In the genomic region with DNA sequence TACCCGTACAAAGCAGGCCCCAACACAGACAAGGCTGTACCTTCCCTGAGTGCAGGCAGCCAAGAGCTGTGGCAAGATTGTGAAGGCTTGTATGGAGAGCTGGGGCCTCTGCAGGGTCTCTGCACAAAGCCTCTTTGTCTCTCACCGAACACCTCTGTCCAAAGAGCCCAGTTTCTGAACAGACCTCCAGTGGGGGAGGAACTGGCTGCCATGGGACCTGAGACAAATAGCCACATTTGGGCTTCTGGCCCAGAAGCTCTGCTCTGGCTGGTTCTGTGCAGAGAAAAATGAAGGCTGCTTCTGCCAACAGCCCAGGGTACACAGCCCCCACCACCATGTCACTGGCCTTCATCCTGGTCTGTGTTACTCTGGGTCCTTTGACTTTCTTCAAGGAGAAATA, we compare ENCODE assay signal across 10 mouse cellular contexts. TPM values are rescaled to one million over a fixed set of nuclear protein-coding genes. Genes with fewer than 3 reads are reported as not detected.
DNase-seq lines count a peak whose midpoint lies in the region; ATAC-seq and TF ChIP-seq lines count a peak whose summit lies in the region.
"Had no signal": no experiment of that assay in that cellular context is flagged by ENCODE, and none has a peak within 500 bp of the region (broad histone marks: within the 10 kb centered on the region; RNA-seq: fewer than 3 reads in every experiment).

No protein-coding gene starts in this region.

- peak; percentile 67 for DNase-seq in adrenal gland, postnatal 14 days
- no peak for DNase-seq in adrenal gland, adult 8-10 months
- no peak for DNase-seq in lung, postnatal 10 days
- no peak for DNase-seq in limb, embryonic 14.5 days (ENCODE audit: low spot score)
- no peak for DNase-seq in urinary bladder, postnatal 4 days (ENCODE audit: low spot score in 2 of 2)
- no peak for DNase-seq in embryo, embryonic 10 days (ENCODE audit: low spot score)
- DNase-seq: kidney, postnatal 25 days had no signal

- no peak for ATAC-seq in lung, embryonic 15.5 days (ENCODE audit: borderline replicate concordance, extremely low read depth, low FRiP score, low TSS enrichment)
- no peak for ATAC-seq in heart, embryonic 12.5 days (ENCODE audit: insufficient number of reproducible peaks, low FRiP score)
- ATAC-seq in limb, embryonic 14.5 days (ENCODE audit: low FRiP score, low read depth) = no peak

- no peaks in the 10 kb centered on the region for H3K27me3 ChIP-seq in lung, embryonic 15.5 days
- no peaks in the 10 kb centered on the region for H3K27me3 ChIP-seq in heart, embryonic 12.5 days (replicated peaks)
- H3K27me3 ChIP-seq in limb, embryonic 14.5 days (ENCODE audit: control insufficient read depth, insufficient read depth, low read length) = no peaks in the 10 kb centered on the region

- peak overlapping the region; percentile 15; the same call in 1 of the 2 replicates for H3K27ac ChIP-seq in lung, embryonic 15.5 days
- H3K27ac ChIP-seq in heart, embryonic 12.5 days (ENCODE audit: poor library complexity, severe bottlenecking) = peak overlapping the region; percentile 42
- peak overlapping the region; percentile 34 for H3K27ac ChIP-seq in limb, embryonic 14.5 days (replicated peaks; ENCODE audit: low read depth, low read length)

- no peak for TF ChIP-seq POLR2A in limb, embryonic 14.5 days (IDR thresholded peaks at IDR 0.05; ENCODE audit: borderline replicate concordance, extremely low read depth, insufficient read depth, insufficient read length)

- peaks cover 24% of the 10 kb centered on the region for H3K36me3 ChIP-seq in lung, embryonic 15.5 days
- H3K36me3 ChIP-seq in heart, embryonic 12.5 days = peaks cover 24% of the 10 kb centered on the region
- peaks cover 47% of the 10 kb centered on the region for H3K36me3 ChIP-seq in limb, embryonic 14.5 days (ENCODE audit: control insufficient read depth, insufficient read depth, low read length)

- H3K4me2 ChIP-seq in lung, embryonic 15.5 days = no peak overlapping the region
- H3K4me2 ChIP-seq in heart, embryonic 12.5 days = no peak overlapping the region
- no peak overlapping the region for H3K4me2 ChIP-seq in limb, embryonic 14.5 days (replicated peaks; ENCODE audit: low read depth, low read length, severe bottlenecking)

- H3K4me3 ChIP-seq in lung, embryonic 15.5 days = no peak overlapping the region
- H3K4me3 ChIP-seq in heart, embryonic 12.5 days = no peak overlapping the region
- no peak overlapping the region for H3K4me3 ChIP-seq in limb, embryonic 14.5 days (replicated peaks; ENCODE audit: low read length)
- H3K4me3 ChIP-seq: erythroblast, embryonic 14.5 days had no signal

- 38% methylated on average over 2 of the region's 2 CpGs for WGBS in lung, embryonic 15.5 days
- 55% methylated on average over 2 of the region's 2 CpGs for WGBS in heart, embryonic 12.5 days
- WGBS in limb, embryonic 14.5 days = 63% methylated on average over 2 of the region's 2 CpGs

- no peaks in the 10 kb centered on the region for H3K9me3 ChIP-seq in lung, embryonic 15.5 days
- H3K9me3 ChIP-seq in heart, embryonic 12.5 days (replicated peaks) = 0 out of 2 replicates have a peak, but pooled peaks cover under 1% of the 10 kb centered on the region
- no peaks in the 10 kb centered on the region for H3K9me3 ChIP-seq in limb, embryonic 14.5 days (ENCODE audit: control insufficient read depth, low read length)

- peaks cover 30% of the 10 kb centered on the region for H3K4me1 ChIP-seq in lung, embryonic 15.5 days
- H3K4me1 ChIP-seq in heart, embryonic 12.5 days (replicated peaks) = peaks cover 59% of the 10 kb centered on the region
- H3K4me1 ChIP-seq in limb, embryonic 14.5 days (ENCODE audit: control insufficient read depth, insufficient read depth, low read length) = peaks cover 17% of the 10 kb centered on the region

- H3K9ac ChIP-seq in lung, embryonic 15.5 days = no peak overlapping the region
- no peak overlapping the region for H3K9ac ChIP-seq in heart, embryonic 12.5 days
- no peak overlapping the region for H3K9ac ChIP-seq in limb, embryonic 14.5 days (ENCODE audit: low read depth, low read length, severe bottlenecking)

RNA-seq across cellular contexts. Expression of a gene that starts 16.8 kb away (rescaled TPM):
- total RNA-seq in adrenal gland, postnatal 14 days (2021) = 11.3 and 12.1 TPM in 2 replicates
- 1 to 10 TPM; 6.4 to 9.8 (median 8.7) TPM for total RNA-seq in adrenal gland, adult 8-10 months (2022)
- 33.4 and 35.5 TPM in 2 replicates for polyA plus RNA-seq in lung, embryonic 15.5 days (2015; fragmentation: Nextera tagmentation; extraction: Ambion mirVana)
- polyA plus RNA-seq in heart, embryonic 12.5 days (2016; fragmentation: Nextera tagmentation; extraction: Ambion mirVana) = 21.1 and 21.2 TPM in 2 replicates
- 31.3 and 34.1 TPM in 2 replicates for polyA plus RNA-seq in limb, embryonic 14.5 days (2012; rRNA removed)
- polyA plus RNA-seq in limb, embryonic 14.5 days (2014; fragmentation: Nextera tagmentation; extraction: Ambion mirVana) = 22.6 and 23.0 TPM in 2 replicates

RNA-seq across cellular contexts. Expression of a gene that starts 20.9 kb away (rescaled TPM):
- 41.7 and 45.3 TPM in 2 replicates for total RNA-seq in adrenal gland, postnatal 14 days (2021)
- total RNA-seq in adrenal gland, adult 8-10 months (2022) = 10 to 100 TPM; 42.0 to 71.6 (median 58.0) TPM
- polyA plus RNA-seq in lung, embryonic 15.5 days (2015; fragmentation: Nextera tagmentation; extraction: Ambion mirVana) = 88.9 and 91.7 TPM in 2 replicates
- 212 and 213 TPM in 2 replicates for polyA plus RNA-seq in heart, embryonic 12.5 days (2016; fragmentation: Nextera tagmentation; extraction: Ambion mirVana)
- 61.3 and 62.3 TPM in 2 replicates for polyA plus RNA-seq in limb, embryonic 14.5 days (2012; rRNA removed)
- polyA plus RNA-seq in limb, embryonic 14.5 days (2014; fragmentation: Nextera tagmentation; extraction: Ambion mirVana) = 65.2 and 78.5 TPM in 2 replicates
